Mouse (Mus musculus): Measurements from ENCODE around the gene Gcnt1. TPM values are rescaled to one million over a fixed set of nuclear protein-coding genes. Genes with fewer than 3 reads are reported as not detected.

The Gcnt1 gene
- total RNA-seq (2021): 10 to 100 TPM; 17.0 to 17.3 TPM
- long read RNA-seq, experiment 1, full-length matches to known transcripts: 4 of 6 reads
- long read RNA-seq, experiment 1, partial matches to known transcripts: 0 of 6 reads
- long read RNA-seq, experiment 1, other reads (novel, unspliced or antisense): 2 of 6 reads
- long read RNA-seq, experiment 2, full-length matches to known transcripts: 1 of 2 reads
- long read RNA-seq, experiment 2, partial matches to known transcripts: 0 of 2 reads
- long read RNA-seq, experiment 2, other reads (novel, unspliced or antisense): 1 of 2 reads

DNA sequence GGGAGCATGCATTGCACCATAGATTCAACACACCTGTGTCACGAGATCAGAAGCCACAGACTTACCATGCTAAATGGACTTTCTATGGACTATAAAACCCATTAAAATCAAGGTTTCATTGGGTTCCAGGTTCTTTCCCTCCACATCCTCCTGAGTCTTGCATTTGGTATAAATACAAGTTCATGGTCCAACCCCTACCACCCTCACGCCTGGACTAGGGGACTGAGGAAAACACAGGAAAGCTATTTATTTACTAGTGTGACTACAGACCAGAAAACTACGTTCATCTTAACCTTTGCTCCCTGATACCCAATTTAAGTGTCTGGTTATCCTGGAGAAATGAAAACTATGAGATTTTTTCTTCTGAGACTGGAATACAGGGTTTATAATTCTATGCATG is at the start of gene Gcnt1:
TSS of gene Gcnt1 (minus strand) at position 144 of the 400 bp plus-strand sequence.
- DNase-seq: no peak

DNA sequence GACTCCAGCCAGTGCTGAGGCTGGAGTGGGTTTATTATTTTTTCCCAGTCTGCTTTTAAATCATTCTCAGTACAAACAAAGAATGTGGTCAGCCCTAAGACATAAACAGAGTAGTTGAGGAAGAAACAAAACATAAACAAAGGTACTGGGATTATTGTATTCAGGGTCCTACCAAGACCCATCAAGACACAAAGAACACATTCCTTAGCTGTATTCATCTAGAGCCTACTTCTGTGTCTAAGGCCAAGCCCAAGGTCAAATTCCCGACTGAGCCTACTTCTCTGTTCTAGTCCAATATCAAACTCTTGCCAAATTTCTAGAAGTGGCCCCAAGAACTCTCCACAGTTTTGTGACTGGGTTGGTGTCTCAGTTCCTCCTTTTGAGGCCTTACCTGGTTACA is 45.2 kb upstream of the Gcnt1 start:
- no peak for DNase-seq

- no peak for DNase-seq
Observed at GRCm38 (mm10) chr19:17412915-17413459, 40.3 kb upstream of the Gcnt1 start.

GRCm38 (mm10) chr19:17410465-17411065 is 37.9 kb upstream of the Gcnt1 start:
- no peak for DNase-seq

- no peak for DNase-seq
Observed at GRCm38 (mm10) chr19:17409351-17409750, 36.7 kb upstream of the Gcnt1 start.

DNA sequence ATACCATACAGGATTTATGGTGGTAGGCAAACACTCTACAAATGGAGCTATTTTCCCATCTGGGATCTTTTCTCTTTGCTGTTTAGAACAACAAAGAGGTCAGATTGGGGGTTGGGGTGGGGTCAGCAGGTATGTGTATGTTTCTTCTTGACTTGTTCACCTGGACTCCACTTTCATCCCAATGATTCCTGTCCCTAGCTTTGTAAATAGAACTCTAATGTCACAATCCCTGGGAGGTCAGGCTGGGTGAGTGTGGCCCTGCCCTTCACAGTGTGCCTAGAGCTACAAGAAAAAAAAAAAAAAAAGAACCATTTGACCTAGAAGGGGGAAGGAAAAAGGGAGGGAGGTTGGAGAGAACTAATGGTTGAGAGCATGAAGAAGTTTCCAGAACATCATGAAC is 35.9 kb upstream of the Gcnt1 start:
- no peak for DNase-seq

DNA sequence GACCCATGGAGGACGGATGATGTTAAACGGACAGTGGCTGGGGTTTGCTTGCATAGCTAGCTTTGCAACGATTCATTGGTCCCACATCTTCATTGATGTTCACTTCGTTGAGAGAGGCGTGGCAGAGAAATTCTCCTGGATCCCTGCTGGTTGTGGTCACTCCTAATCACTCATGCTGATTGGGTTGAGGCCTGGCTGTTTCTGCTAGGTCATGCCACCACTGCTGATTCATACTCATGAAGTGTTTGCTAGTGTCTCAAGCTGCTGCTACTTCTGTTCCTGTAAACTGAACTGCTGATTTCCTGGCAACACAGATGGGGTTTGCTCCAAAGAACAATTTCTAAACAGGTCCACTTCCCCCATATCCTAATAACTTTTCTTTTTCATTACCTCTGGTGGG is 34.2 kb upstream of the Gcnt1 start:
- no peak for DNase-seq

GRCm38 (mm10) chr19:17403175-17403574 is 30.5 kb upstream of the Gcnt1 start:
- no peak for DNase-seq

- DNase-seq: peak in 1 of 2 experiments; percentile 32
Observed at GRCm38 (mm10) chr19:17400571-17400970, 27.9 kb upstream of the Gcnt1 start.

GRCm38 (mm10) chr19:17399965-17400364 is 27.3 kb upstream of the Gcnt1 start:
- DNase-seq: no peak

DNA sequence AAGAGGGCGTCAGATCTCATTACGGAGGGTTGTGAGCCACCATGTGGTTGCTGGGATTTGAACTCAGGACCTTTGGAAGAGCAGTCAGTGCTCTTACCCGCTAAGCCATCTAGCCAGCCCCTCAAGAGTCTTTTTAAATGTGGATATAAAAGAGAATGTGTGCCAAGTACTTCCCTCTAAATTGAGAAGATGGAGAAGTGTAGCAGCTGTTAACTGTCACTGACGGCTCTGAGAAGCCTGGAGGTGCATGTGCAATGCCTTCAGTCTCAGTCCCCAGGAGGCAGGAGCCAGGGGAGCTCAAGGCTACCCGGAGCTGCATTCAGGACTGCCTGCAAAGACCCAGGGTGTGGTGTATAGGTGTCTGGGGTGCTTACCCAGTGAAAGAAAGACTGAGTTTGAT is 25.3 kb upstream of the Gcnt1 start:
- DNase-seq: no peak

- peak; percentile 23 to 60 for DNase-seq
Observed at GRCm38 (mm10) chr19:17396802-17397201, 24.2 kb upstream of the Gcnt1 start.

- DNase-seq: peak; percentile 94 to 95
Observed at GRCm38 (mm10) chr19:17393841-17394591, 21.4 kb upstream of the Gcnt1 start, which contains the start of gene Rfk. TSS of gene Rfk (plus strand) at chr19:17394043.

DNA sequence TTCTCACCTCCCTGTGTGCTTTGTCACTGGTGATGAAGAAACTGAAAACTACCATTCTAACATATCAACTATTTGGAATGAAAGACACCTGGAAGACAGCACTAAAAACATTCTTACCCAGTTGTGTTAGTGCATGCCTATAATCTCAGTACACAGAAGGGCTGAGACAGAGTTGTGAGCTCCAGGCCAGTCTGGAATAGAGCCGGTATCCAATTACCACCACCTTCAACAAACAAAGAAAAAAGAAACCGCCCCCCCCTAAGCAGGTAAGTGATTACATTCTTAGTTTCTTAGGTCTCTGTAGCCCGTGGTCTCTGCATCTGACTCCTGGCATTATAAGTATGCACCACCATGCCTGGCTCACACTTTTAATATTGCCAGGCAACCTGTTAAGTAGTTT is 20.2 kb upstream of the Gcnt1 start:
- no peak for DNase-seq

DNA sequence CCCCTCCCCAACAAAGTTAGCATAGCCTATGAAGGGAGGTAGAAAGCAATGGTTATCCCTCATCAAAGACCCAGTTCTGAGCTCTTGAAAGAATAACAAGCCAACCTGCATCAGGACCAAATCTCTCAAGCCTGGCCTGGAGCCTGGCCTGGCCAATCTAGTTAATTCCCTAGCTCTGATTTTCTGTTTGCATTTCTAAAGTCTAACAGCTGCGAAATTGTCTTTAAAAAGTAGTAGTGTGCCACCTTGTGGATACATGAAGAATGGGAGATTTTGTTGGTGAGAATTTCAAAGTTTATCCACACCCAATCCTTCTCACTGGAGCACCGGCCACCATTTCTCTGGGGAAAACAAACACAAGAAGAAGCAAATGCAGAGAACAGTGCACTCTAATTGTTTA is 15.8 kb upstream of the Gcnt1 start:
- DNase-seq: peak in 1 of 2 experiments; percentile 49

DNA sequence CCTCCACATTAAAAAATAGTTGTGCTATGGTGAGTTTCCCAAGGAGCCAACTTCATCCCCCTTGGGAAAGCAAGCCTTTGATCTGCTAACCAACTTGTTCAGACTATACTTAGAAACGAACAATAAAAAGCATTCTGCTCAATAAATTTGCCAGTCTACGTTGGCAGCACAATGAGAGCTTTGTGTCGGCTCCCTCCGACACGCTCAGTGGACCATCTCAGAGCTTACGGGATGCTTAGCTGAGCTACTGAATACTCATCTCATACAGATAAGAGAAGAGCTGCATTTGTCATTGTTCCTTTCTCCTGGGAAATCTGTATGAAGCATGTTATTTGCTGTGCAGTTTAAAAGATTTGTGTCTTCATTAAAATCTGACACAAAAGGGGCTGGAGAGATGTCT is 13.8 kb upstream of the Gcnt1 start:
- DNase-seq: no peak

GRCm38 (mm10) chr19:17385426-17385825 is 12.8 kb upstream of the Gcnt1 start:
- no peak for DNase-seq

DNA sequence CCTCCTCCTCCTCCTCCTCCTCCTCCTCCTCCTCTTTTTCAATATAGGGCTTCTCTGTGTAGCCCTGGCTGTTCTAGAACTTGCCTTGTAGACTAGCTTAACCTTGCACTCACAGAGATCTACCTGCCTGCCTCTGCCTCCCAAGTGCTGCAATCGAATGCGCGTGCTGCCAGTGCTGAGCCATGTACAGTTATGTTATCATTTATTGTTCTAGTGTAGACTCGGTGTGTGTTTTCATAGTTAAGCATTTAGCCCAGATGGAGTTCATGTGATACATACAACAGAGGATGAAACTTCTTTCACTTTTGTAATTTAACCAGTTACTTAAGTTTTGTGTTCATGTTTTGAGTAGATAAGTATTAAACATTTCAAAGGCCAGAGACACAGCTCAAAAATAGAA is 12.4 kb upstream of the Gcnt1 start:
- DNase-seq: no peak

DNA sequence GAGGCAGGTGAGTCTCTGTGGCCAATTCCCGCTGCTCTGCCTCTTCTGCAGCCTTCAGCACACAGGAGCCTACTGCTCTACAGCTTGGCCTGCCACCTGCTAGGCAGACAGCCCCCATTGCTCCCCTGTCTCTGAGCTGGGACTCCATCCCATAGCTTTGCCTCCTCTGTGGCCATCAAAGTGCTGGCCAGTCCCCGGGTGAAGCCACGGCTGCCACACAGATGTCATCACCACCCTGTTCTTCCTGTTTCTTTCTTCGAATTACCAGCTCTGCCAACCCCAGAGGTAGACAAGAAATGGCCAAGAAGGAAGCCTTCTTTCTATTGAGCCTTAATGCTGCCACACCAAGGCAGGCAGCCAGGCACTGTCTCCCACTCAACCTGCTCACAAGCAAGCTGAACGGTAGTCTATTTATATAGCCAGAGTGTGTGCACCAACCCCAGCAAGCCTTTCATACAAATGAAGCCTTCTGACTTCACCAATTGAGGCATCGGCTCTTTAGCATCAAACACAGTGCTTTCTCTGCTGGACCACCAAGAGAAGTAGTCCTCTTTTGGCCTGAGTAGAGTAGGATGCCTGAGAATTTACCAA is 10.3 kb upstream of the Gcnt1 start:
- DNase-seq: no peak

GRCm38 (mm10) chr19:17380549-17380948 is 7.9 kb upstream of the Gcnt1 start:
- no peak for DNase-seq

DNA sequence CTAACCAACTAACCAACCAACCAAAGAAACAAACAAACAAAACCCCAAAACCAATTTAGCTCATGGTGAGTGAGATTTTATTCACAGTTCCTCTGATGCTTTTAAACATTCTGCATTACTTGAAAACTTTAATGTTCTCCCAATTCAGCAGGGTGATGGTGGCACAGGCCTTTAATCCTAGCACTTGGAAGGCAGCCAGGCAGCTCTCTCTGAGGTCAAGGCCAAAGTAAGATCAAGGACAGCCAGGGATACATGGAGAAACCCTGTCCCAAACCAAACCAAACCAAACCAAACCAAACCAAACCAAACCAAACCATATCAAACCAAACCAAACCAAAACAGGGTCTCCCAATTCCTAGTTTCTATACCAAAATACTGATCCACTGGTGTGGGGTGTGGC is 6.2 kb upstream of the Gcnt1 start:
- no peak for DNase-seq

DNA sequence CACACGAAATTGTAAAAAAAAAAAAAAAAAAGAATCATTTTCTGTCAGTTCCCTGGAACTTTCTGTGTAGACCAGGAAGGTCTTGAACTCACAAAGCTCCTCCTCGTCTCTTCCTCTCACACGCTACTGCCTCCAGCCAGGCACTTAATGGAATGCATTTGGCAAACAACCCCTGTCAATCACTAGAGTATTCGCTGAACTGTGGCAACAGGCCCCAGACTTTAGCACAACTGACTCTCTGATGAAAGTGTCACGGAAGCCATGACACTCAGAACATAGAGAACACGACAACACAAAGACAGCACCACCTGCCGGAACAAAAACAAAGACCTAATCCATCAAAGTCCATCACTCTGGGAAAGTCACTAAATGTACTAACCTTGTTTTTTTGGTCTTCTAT is 3.1 kb downstream of the Gcnt1 start:
- no peak for DNase-seq

DNA sequence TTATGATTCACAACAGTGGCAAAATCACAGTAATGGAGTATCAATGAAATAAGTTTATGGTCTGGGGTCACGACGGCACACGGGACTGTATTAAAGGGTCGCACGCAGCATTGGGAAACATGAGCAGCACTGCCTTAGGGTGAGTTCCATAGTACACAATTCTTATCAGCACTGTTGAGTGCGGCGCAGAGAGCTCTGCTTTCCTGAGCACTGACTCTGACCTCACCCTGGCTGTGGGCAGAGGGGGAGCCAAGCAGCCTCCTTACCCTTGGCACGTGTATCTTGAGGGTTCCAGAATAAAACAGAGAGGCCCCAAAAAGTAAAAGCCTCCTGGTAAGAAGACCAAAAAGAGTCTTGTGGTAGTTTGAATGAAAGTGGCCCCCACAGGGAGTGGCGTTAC is 4.1 kb downstream of the Gcnt1 start:
- DNase-seq: no peak

Measured in heart, adult 18-20 months (tissue).